Mouse (Mus musculus): ENCODE data around the gene Cacna1e.

DNA sequence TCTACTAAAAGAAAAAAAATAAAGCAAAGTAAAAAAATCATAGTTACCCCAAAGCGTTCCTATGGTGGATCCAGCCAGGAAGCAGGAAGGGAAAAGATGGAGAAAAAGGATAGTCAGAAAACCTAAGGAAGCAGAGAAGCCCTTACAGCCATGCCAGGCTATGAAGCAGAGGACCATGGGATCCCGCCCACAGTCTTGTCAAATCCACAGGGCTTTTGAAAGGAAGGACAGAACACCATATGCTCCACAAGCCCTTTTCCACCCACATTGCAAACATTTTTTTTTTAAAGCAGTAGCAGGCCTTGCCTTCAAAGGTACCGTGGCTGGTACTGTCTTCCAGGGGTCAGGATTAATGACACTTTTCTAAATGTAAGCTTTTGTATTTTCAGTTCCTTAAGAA is 433.5 kb downstream of the Cacna1e start:
- TF ChIP-seq CTCF (IDR thresholded peaks at IDR 0.05; ENCODE audit: low read depth) = no peak
- no peak for TF ChIP-seq EP300 (IDR thresholded peaks at IDR 0.05; ENCODE audit: low read depth)

All from liver, embryonic 14.5 days (tissue).